Mouse (Mus musculus) gastrocnemius, adult 18-20 months (tissue): ENCODE measurements around the gene Nxph2. TPM values are rescaled to one million over a fixed set of nuclear protein-coding genes. Genes with fewer than 3 reads are reported as not detected.
"Not testable (repeated sequence)": the region's sequence is repeated elsewhere in the genome, so short reads cannot be mapped to it uniquely, and the experiment has no call there.

Experiments
- DNase-seq: peaks from one replicate; pipeline ENCODE4 v3.0.0; 2021; ENCODE audit warnings: low spot score
- long read RNA-seq, 2 experiments: library from polyadenylated mRNA; stranded (forward); transcript quantifications; one replicate each; pipeline ENCODE4 v2.0.0; 2021
- total RNA-seq, 2 experiments: library from RNA; stranded (reverse); gene quantifications; 2 replicates each; pipeline ENCODE4 v1.2.3; 2021

Gene Nxph2
- not detected for total RNA-seq
- long read RNA-seq, experiment 1, result 0 reads
- long read RNA-seq, experiment 2, result 0 reads

DNA sequence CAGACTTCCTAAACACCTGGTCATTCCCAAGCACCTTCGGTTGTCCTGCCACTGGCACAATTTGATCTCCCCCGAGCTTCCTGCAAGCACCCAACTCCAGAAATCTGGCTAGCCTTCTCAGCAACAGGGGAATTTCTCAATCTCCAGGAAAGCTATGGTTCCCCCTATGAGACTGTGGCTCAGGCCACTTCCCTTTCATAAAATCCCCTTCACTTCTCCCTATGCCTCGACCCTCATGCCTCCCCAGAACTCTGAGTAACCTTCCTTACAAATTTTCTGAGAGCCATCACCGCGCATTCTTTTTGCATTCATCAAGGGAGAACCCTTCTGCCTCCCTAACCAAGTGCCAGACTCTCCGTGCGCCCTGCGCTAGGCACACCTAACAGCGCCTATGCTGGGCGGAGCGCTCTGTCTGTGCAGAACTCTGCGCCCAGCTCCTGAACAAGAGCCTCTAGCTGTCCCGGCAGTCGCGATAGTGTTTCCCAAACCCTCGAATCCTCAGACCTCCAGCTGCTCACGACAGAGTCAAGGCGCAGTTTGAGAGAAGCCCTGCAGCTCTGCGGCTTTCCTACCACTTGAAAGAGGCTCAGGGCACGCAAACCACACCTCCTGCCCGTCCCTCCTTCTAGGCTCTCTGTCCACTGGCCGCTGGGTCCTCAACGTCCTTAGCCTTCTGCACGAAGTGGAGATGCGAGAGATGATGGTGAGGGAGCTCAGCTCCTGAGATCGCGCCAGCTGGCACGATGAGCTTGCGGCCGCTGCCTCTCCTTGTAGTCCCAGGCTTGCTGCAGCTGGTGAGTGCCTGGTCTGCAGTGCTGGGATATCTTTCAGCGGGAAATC lies at the start of gene Nxph2:
Gene Nxph2 (plus strand): TSS at position 501 of the 840 bp plus-strand sequence.
- no peak for DNase-seq

DNA sequence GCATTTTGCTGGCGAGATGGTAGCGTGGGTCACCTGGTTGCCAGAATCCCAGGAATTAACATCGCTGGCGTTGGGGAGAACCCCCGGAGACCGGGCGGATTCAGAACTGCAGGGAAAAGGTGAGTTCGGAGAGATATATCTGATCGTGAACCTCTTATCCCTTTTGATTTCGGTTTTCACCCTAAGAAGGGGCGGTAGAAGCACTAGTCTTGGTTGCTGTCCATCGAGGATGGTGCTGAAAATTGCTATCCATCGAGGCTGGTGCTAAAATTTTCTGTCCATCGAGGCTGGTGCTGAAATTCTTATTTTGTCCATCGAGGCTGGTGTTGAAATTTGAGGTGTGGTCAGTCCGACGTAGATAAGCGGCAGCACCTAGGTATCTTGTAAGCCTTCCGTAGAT lies 30.1 kb upstream of the Nxph2 start:
- not testable (repeated sequence) for DNase-seq

DNA sequence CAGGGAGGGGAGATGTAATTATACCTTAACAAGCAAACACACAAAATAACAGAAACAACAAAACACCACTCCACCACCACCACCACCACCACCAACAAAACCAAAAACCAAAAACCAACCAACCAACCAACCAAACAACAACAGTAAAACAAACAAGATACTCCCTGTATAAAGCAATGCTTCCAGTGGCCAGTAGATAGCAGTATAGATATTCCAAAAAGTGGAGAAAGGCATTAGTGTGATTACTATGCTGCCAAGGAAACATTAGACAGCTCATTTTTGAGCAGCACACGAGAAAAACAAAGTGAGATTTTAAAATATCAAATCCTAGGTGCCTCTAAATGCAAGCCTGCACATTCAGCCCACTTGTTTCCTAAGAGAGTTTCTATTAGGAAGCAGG lies 6.2 kb upstream of the Nxph2 start:
- no peak for DNase-seq

Other genes with a start within 250 kb of the Nxph2 start
- under 1 TPM; 0.41 to 0.50 TPM for gene Mastl, start 165.2 kb upstream of the Nxph2 start, total RNA-seq
- 10 to 100 TPM; 52.5 to 62.4 TPM for gene Yme1l1, start 164.9 kb upstream of the Nxph2 start, total RNA-seq
- not detected for gene 4931423N10Rik, start 113.8 kb upstream of the Nxph2 start, total RNA-seq